Mouse (Mus musculus): ENCODE measurements around the gene H2-Ke6.

The H2-Ke6 gene

GRCm38 (mm10) chr17:34027656-34028223 is at the start of gene H2-Ke6:
TSS of gene H2-Ke6 (minus strand) at chr17:34028060.
- peak; percentile 92 to 94 for DNase-seq (ENCODE audit: low spot score in 2 of 2)

- peak; percentile 70 to 87 for DNase-seq (ENCODE audit: low spot score in 2 of 2)
These were observed 49.7 kb upstream of the H2-Ke6 start for GRCm38 (mm10) chr17:34077549-34077948.

- DNase-seq (ENCODE audit: low spot score in 2 of 2): peak; percentile 74 to 88
These were observed 47.4 kb upstream of the H2-Ke6 start for GRCm38 (mm10) chr17:34075271-34075670.

GRCm38 (mm10) chr17:34072091-34072490 is 44.2 kb upstream of the H2-Ke6 start:
- DNase-seq (ENCODE audit: low spot score in 2 of 2): no peak

GRCm38 (mm10) chr17:34068864-34069263 is 41.0 kb upstream of the H2-Ke6 start:
- DNase-seq (ENCODE audit: low spot score in 2 of 2): no peak

GRCm38 (mm10) chr17:34057224-34057623 is 29.4 kb upstream of the H2-Ke6 start:
- DNase-seq (ENCODE audit: low spot score in 2 of 2): no peak

- no peak for DNase-seq (ENCODE audit: low spot score in 2 of 2)
These were observed 19.7 kb upstream of the H2-Ke6 start for GRCm38 (mm10) chr17:34047404-34048050.

GRCm38 (mm10) chr17:34045941-34046340 is 18.1 kb upstream of the H2-Ke6 start:
- no peak for DNase-seq (ENCODE audit: low spot score in 2 of 2)

GRCm38 (mm10) chr17:34039562-34040450 is 11.9 kb upstream of the H2-Ke6 start:
- no peak for DNase-seq (ENCODE audit: low spot score in 2 of 2)

GRCm38 (mm10) chr17:34038878-34039561 is 11.2 kb upstream of the H2-Ke6 start, which contains the start of gene Col11a2:
TSS of gene Col11a2 (plus strand) at chr17:34039437.
- no peak for DNase-seq (ENCODE audit: low spot score in 2 of 2)

- DNase-seq (ENCODE audit: low spot score in 2 of 2): no peak
These were observed 10.6 kb upstream of the H2-Ke6 start for GRCm38 (mm10) chr17:34038440-34038839.

- no peak for DNase-seq (ENCODE audit: low spot score in 2 of 2)
These were observed 9.4 kb upstream of the H2-Ke6 start for GRCm38 (mm10) chr17:34037241-34037640.

- no peak for DNase-seq (ENCODE audit: low spot score in 2 of 2)
These were observed 8.8 kb upstream of the H2-Ke6 start for GRCm38 (mm10) chr17:34036647-34037046.

GRCm38 (mm10) chr17:34035517-34035916 is 7.7 kb upstream of the H2-Ke6 start:
- no peak for DNase-seq (ENCODE audit: low spot score in 2 of 2)

- peak; percentile 80 to 95 for DNase-seq (ENCODE audit: low spot score in 2 of 2)
These were observed 6.2 kb upstream of the H2-Ke6 start for GRCm38 (mm10) chr17:34034064-34034463.

- no peak for DNase-seq (ENCODE audit: low spot score in 2 of 2)
These were observed 5.6 kb upstream of the H2-Ke6 start for GRCm38 (mm10) chr17:34033441-34033840.

- DNase-seq (ENCODE audit: low spot score in 2 of 2): no peak
These were observed 4.9 kb upstream of the H2-Ke6 start for GRCm38 (mm10) chr17:34032806-34033205.

GRCm38 (mm10) chr17:34032174-34032632 is 4.3 kb upstream of the H2-Ke6 start:
- peak; percentile 78 to 90 for DNase-seq (ENCODE audit: low spot score in 2 of 2)

GRCm38 (mm10) chr17:34031465-34032173 is 3.8 kb upstream of the H2-Ke6 start, which contains the start of the genes Slc39a7 and Rxrb:
TSS of gene Slc39a7 (minus strand) at chr17:34031682.
TSS of gene Rxrb (plus strand) at chr17:34031812.
- DNase-seq (ENCODE audit: low spot score in 2 of 2): peak; percentile 99 to 100

- no peak for DNase-seq (ENCODE audit: low spot score in 2 of 2)
These were observed 3.0 kb upstream of the H2-Ke6 start for GRCm38 (mm10) chr17:34030861-34031326.

Measured in spleen, postnatal 4 days (tissue).